Mouse (Mus musculus) embryonic facial prominence, embryonic 13.5 days (tissue): ENCODE results near the gene Gm28308. TPM values are rescaled to one million over a fixed set of nuclear protein-coding genes. Genes with fewer than 3 reads are reported as not detected.
A peak's percentile ranks its signal among the peaks of the same experiment; 100 is the strongest.

ENCODE experiments used
- ATAC-seq: fragments of 200-750 bp; cut with Nextera tagmentation; 2 replicates; pipeline ENCODE4 v1.8.0; 2017; ENCODE audit warnings: low read depth; ENCODE audit not compliant: insufficient number of reproducible peaks, insufficient read depth, low FRiP score, low TSS enrichment
- H3K27ac ChIP-seq: fragments of 300-500 bp; sonication (generic); 2 replicates; pipeline ENCODE4 v1.5.1; 2015; ENCODE audit warnings: moderate library complexity, mild to moderate bottlenecking, inconsistent platforms
- H3K27me3 ChIP-seq: fragments of 300-500 bp; sonication (generic); 2 replicates; pipeline ENCODE4 v1.6.1; 2015; ENCODE audit warnings: mild to moderate bottlenecking, inconsistent platforms
- H3K36me3 ChIP-seq: fragments of 300-500 bp; sonication (generic); 2 replicates; pipeline ENCODE4 v1.6.1; 2015; ENCODE audit warnings: mild to moderate bottlenecking, inconsistent platforms
- H3K4me1 ChIP-seq: fragments of 300-500 bp; sonication (generic); 2 replicates; pipeline ENCODE4 v1.6.1; 2015; ENCODE audit warnings: inconsistent platforms
- H3K4me2 ChIP-seq: fragments of 300-500 bp; sonication (generic); 2 replicates; pipeline ENCODE4 v1.6.1; 2015; ENCODE audit warnings: moderate library complexity, mild to moderate bottlenecking, inconsistent platforms
- H3K4me3 ChIP-seq: fragments of 300-500 bp; sonication (generic); 2 replicates; pipeline ENCODE4 v1.5.1; 2015; ENCODE audit warnings: mild to moderate bottlenecking, inconsistent platforms
- H3K9ac ChIP-seq: fragments of 300-500 bp; sonication (generic); 2 replicates; pipeline ENCODE4 v1.6.1; 2015; ENCODE audit warnings: mild to moderate bottlenecking, inconsistent platforms
- H3K9me3 ChIP-seq: fragments of 300-500 bp; sonication (generic); 2 replicates; pipeline ENCODE4 v1.6.1; 2016; ENCODE audit warnings: inconsistent platforms
- WGBS: fragments of 180-500 bp; shearing (Covaris S2); methylation state at CpG from one replicate; pipeline ENCODE4 v1.1.7; 2015; ENCODE audit warnings: mixed read lengths; 5-methylcytosine and 5-hydroxymethylcytosine counted together
- polyA plus RNA-seq: library from polyadenylated mRNA; unstranded; fragments of >200 nt; fragmentation: Nextera tagmentation; extraction: Ambion mirVana; gene quantifications from 2 replicates; pipeline ENCODE4 v1.2.1, GENCODE M21; 2015

Gene Gm28308
- polyA plus RNA-seq, 1 experiment from 2014 or later: not detected

DNA sequence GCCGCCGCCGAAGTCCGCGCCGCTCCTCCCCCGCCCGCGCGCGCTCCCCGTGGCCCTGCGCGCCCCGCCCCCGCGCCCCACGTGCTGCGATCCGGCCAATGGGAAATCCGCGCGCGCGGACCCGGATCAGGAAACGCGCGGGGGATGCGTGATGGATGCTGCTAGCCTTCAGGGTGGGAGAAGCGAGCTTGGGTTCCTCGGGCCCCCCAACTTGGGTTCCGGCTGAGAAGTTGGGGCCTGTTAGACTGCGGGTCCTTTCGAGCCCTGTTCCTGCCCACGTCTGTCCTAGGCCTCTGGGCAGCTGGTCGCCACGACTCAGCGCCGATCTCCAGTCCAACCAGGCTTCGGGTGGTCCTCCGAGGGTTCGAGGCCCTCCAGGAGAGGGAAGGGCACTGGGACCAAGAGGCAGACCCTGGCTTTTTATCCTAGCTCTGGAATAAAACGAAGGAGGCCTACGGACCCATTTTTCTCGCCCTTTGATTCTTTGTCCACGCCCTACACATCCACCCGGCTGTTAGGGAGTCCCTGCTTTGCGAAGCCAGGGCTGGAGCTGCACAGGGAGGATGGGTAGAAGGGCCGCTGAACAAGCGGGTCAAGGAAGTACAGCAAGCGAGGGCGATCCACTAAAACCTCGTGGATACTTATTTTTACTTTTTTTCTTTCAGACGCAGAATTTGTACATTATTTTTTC lies 21.1 kb downstream of the Gm28308 start:
- no peaks in the 10 kb centered on the region for H3K9me3 ChIP-seq
- peaks cover 100% of the 10 kb centered on the region for H3K27me3 ChIP-seq
- H3K4me1 ChIP-seq: peaks cover 11% of the 10 kb centered on the region; the same call in 1 of the 2 replicates
- ATAC-seq: no peak
- H3K9ac ChIP-seq: no peak overlapping the region
- H3K27ac ChIP-seq: no peak overlapping the region
- peak overlapping the region; percentile 47 for H3K4me3 ChIP-seq
- WGBS: under 1% methylated on average over 44 of the region's 55 CpGs
- peak overlapping the region; percentile 76 for H3K4me2 ChIP-seq
- no peaks in the 10 kb centered on the region for H3K36me3 ChIP-seq

DNA sequence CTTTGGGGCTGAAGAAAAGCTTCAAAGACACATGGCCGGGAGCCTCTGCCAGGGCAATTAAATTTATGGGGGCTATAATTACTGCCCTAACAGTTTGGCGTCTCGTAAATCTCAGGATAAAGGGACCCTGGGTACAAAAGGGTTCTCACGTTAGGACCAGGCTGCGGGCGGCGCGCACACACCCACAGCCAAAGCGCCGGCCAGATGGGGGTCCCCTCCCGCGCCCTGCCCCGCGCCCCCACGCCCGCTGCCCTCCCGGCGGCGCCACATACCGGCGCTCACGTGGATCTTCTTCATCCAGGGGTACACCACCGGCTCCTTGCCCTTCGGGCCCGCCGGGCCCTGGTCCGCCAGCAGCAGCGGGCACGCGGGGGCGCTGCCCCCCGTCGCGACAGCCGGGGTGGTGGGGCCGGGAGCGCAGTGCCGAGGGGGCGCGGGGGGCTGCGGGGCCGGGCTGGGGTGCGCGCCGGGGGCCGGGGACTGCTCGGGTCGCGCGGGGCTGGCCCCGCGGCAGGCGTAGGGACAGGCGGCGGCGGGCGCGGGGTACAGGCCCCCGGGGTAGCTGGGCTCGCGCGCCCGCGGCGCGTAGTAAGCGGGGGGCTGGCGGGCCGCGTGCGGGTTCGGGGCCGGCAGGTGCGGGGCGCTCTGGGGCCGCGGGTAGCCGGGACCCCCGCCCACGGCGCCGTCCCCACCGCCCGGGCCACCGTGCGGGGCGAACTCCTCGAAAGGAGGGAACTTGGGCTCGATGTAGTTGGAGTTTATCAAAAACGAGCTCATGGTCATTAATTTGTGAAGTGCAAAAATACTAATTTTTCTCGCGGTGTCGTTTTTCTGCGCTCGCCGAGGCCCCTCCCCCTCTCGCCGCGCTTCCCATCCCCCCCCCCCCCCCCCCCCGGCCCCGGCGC lies 22.0 kb downstream of the Gm28308 start, which contains the start of gene Hoxa4:
Gene Hoxa4 (minus strand): TSS at position 848 of the 905 bp plus-strand sequence.
- Histone ChIP-seq H3K4me2 (peak within 1 kb of the TSS; percentile 76), H3K27me3 (peaks cover 100% of the 10 kb centered on the region), H3K27ac (no peak within 1 kb of the TSS), H3K9ac (no peak within 1 kb of the TSS), H3K4me1 (peaks cover 11% of the 10 kb centered on the region; the same call in 1 of the 2 replicates), H3K4me3 (peak within 1 kb of the TSS; percentile 47), H3K9me3 (no peaks in the 10 kb centered on the region), H3K36me3 (no peaks in the 10 kb centered on the region)
- ATAC-seq: no peak
- 2% methylated on average over 90 of the region's 102 CpGs for WGBS

DNA sequence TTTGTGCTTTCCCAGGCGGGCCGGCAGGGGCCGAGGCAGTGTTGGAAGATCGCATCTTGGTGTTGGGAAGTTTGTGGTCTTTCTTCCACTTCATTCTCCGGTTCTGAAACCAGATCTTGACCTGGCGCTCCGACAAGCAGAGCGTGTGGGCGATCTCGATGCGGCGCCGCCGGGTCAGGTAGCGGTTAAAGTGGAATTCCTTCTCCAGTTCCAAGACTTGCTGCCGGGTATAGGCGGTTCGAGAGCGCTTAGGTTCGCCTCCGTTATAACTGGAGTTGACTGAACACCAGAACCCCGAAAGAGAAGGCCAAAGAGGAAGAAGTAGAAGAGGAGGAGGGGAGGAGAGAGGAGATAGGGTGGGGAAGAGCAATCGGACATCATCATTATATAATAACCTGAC lies 22.7 kb downstream of the Gm28308 start:
- Histone ChIP-seq H3K27me3 (peaks cover 100% of the 10 kb centered on the region), H3K4me2 (no peak overlapping the region), H3K27ac (no peak overlapping the region), H3K36me3 (no peaks in the 10 kb centered on the region), H3K4me1 (peaks cover 11% of the 10 kb centered on the region; the same call in 1 of the 2 replicates), H3K9me3 (no peaks in the 10 kb centered on the region), H3K4me3 (no peak overlapping the region), H3K9ac (no peak overlapping the region)
- 2% methylated on average over 23 of the region's 23 CpGs for whole genome bisulfite sequencing
- no peak for ATAC-seq

GRCm38 (mm10) chr6:52189909-52190308 lies 23.2 kb downstream of the Gm28308 start:
- Histone ChIP-seq H3K4me3 (no peak overlapping the region), H3K9me3 (no peaks in the 10 kb centered on the region), H3K27me3 (peaks cover 100% of the 10 kb centered on the region), H3K36me3 (no peaks in the 10 kb centered on the region), H3K4me2 (no peak overlapping the region), H3K9ac (no peak overlapping the region), H3K27ac (no peak overlapping the region), H3K4me1 (peaks cover 11% of the 10 kb centered on the region; the same call in 1 of the 2 replicates)
- ATAC-seq: no peak
- 5% methylated on average over 8 of the region's 8 CpGs for WGBS

DNA sequence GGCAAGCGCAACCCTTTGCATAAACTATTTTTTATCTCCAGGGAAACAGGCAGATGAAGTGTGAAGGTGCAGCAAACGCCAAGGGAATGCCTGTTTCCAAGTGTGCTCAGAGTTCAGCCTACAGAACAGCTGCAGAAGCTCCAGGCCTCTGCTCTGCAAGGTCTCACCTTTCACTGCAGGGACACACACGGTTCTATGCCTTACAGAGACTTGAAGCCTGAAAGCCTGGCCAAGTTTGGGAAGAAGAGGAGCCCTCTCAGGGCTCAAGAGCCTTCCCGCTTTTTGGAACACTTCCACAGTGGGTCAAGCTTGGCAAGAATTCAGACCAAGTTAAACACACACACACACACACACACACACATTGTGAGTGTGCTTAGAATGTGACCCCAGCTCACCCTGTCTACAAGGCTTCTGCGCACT lies 24.0 kb downstream of the Gm28308 start:
- H3K9ac ChIP-seq: no peak overlapping the region
- H3K27me3 ChIP-seq: peaks cover 100% of the 10 kb centered on the region
- H3K36me3 ChIP-seq: no peaks in the 10 kb centered on the region
- no peak overlapping the region for H3K4me3 ChIP-seq
- no peaks in the 10 kb centered on the region for H3K9me3 ChIP-seq
- no peak for ATAC-seq
- peaks cover 11% of the 10 kb centered on the region; the same call in 1 of the 2 replicates for H3K4me1 ChIP-seq
- H3K4me2 ChIP-seq: no peak overlapping the region
- H3K27ac ChIP-seq: no peak overlapping the region
- WGBS: 8% methylated on average over 5 of the region's 5 CpGs

- peaks cover 100% of the 10 kb centered on the region for H3K27me3 ChIP-seq
- peaks cover 6% of the 10 kb centered on the region; the same call in 1 of the 2 replicates for H3K4me1 ChIP-seq
- H3K4me3 ChIP-seq: no peak overlapping the region
- H3K4me2 ChIP-seq: no peak overlapping the region
- no peaks in the 10 kb centered on the region for H3K36me3 ChIP-seq
- no peaks in the 10 kb centered on the region for H3K9me3 ChIP-seq
- no peak for ATAC-seq
- no peak overlapping the region for H3K27ac ChIP-seq
- H3K9ac ChIP-seq: no peak overlapping the region
- 12% methylated on average over 1 of the region's 1 CpGs for WGBS
Measured at GRCm38 (mm10) chr6:52186500-52186899, 26.6 kb downstream of the Gm28308 start.

DNA sequence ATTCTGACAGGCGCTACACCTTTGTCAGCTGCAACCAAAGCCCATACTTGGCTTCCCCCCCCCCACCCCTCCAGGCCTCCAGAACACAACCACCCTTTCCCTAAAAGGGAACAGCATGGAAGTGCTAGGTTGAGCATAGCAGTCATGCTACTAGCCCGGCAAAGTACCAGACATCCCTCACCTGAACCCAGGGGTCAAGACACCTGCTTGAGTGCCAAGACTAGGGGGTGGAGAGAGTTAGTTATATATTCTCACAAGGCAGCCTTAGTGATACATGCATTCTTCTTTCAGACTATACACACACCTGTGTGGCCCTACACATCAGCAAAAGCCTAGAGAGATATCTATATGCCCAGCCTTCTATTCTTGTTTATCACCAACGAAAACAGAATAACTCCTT lies 27.3 kb downstream of the Gm28308 start:
- Histone ChIP-seq H3K36me3 (no peaks in the 10 kb centered on the region), H3K4me3 (no peak overlapping the region), H3K9ac (no peak overlapping the region), H3K27me3 (peaks cover 100% of the 10 kb centered on the region), H3K4me2 (no peak overlapping the region), H3K9me3 (no peaks in the 10 kb centered on the region), H3K4me1 (no peaks in the 10 kb centered on the region; the same call in 1 of the 2 replicates), H3K27ac (no peak overlapping the region)
- 10% methylated on average over 3 of the region's 3 CpGs for WGBS
- no peak for ATAC-seq

DNA sequence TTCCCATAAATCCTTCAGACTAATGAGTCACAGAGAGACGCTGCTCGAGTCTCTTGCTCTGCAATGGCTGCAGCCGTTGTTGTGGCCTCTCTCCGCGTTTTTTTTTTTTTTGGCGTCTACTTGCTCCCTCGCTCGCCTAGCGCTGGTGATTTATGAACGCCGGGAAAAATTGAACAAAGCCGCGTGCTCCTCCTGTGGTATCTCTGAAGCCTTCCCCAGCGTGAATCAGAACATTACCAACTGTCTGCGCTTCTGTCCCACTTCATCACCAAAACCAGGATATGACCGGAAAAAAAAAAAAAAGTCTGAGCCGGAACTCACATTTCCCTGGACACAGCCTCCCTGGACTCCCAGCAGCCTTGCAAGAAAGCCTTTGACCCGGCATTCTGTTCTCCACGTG lies 27.9 kb downstream of the Gm28308 start:
- Histone ChIP-seq H3K4me1 (no peaks in the 10 kb centered on the region), H3K4me3 (no peak overlapping the region), H3K9ac (no peak overlapping the region), H3K27ac (no peak overlapping the region), H3K27me3 (peaks cover 100% of the 10 kb centered on the region), H3K9me3 (no peaks in the 10 kb centered on the region), H3K4me2 (no peak overlapping the region), H3K36me3 (no peaks in the 10 kb centered on the region)
- ATAC-seq: no peak
- WGBS: 1% methylated on average over 19 of the region's 19 CpGs

DNA sequence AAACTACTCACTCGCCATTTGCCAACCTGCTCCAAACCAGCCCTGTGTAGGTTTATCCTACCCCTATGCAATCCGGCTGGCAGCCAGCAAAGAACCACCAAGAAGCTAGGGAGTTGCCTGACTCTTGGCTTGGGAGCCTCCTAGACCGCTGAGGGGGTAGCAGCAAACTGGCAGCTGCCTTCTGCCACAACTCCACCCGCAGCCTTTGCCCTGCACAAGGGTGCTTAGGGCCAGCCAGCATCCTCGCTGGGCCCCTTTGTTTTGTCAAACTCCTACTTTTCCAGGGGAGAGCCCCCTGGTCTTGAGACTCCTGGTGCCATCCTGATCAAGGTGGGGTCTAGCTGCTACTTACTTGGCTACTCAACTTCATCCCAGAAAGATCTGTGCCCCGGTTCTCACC lies 28.5 kb downstream of the Gm28308 start:
- ATAC-seq: no peak
- peaks cover 100% of the 10 kb centered on the region for H3K27me3 ChIP-seq
- 3% methylated on average over 6 of the region's 6 CpGs for WGBS
- H3K9me3 ChIP-seq: no peaks in the 10 kb centered on the region
- no peak overlapping the region for H3K9ac ChIP-seq
- no peak overlapping the region for H3K4me2 ChIP-seq
- H3K4me1 ChIP-seq: no peaks in the 10 kb centered on the region
- no peak overlapping the region for H3K4me3 ChIP-seq
- no peaks in the 10 kb centered on the region for H3K36me3 ChIP-seq
- no peak overlapping the region for H3K27ac ChIP-seq

DNA sequence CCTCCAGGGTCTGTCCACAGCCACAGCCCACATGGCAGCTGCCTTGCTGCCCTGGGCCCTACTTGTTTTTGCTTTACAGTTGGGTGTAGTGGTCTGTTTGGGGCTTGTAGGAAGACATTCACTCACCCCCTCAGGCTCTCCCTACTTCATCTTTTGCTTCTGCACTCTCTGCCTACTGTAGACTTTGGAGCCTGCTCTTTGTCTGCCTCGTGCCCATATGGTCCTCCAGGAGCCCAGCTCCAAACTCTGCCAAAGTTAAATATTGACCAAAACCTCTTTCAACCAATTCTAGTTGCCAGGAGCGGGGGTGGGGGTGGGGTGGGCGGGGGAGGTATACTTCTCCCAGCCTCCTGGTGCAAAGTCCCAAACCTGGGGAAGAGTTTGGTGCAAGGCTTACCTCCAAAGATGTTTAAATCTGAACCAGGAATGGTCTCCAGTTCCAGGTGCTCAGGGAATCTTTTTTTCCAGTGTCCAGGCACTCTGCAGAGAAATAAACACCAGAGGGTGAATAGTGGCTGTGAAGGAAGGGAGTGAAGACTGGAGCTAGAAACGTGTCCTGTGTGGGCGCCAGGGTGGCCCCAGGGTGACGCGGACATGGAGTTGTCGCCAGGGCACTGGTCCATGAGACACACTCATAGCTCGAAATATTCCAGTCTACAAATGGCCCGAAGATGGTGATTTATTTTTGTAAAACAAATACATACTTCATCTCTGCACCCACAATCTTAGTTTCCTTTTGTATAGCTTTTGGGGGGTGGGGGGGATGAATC lies 29.6 kb downstream of the Gm28308 start:
- Histone ChIP-seq H3K4me2 (no peak overlapping the region), H3K27ac (no peak overlapping the region), H3K36me3 (no peaks in the 10 kb centered on the region), H3K4me3 (no peak overlapping the region), H3K9ac (no peak overlapping the region), H3K4me1 (no peaks in the 10 kb centered on the region), H3K9me3 (no peaks in the 10 kb centered on the region), H3K27me3 (peaks cover 100% of the 10 kb centered on the region)
- WGBS: 10% methylated on average over 10 of the region's 10 CpGs
- no peak for ATAC-seq

DNA sequence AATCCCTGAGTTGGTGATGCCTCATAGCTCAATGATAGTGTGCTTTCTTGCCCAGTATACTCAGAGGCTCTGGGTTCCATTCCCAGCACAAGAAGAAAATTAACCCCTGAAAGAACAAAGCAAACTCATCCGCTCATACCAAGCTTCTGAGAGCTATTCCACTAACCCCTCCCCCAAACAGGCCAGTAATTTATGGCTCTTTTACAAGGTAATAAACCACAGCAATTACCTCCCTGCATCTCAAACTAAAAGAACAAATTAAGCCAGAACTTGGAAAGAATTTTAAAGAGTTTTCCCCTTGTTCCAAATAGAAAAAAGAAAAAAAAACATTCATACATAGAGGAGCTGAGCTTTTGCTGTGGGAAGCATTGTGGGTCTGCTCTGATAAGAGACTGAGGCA lies 30.3 kb downstream of the Gm28308 start:
- no peak overlapping the region for H3K9ac ChIP-seq
- H3K4me1 ChIP-seq: no peaks in the 10 kb centered on the region
- H3K4me2 ChIP-seq: no peak overlapping the region
- no peak overlapping the region for H3K27ac ChIP-seq
- H3K36me3 ChIP-seq: no peaks in the 10 kb centered on the region
- H3K9me3 ChIP-seq: no peaks in the 10 kb centered on the region
- H3K27me3 ChIP-seq: peaks cover 100% of the 10 kb centered on the region
- no peak overlapping the region for H3K4me3 ChIP-seq
- WGBS: 5% methylated on average over 1 of the region's 1 CpGs
- no peak for ATAC-seq
